Mouse (Mus musculus): Measurements from ENCODE around the gene Mtcl1.
"Not testable (repeated sequence)": the region's sequence is repeated elsewhere in the genome, so short reads cannot be mapped to it uniquely, and the experiment has no call there.

The Mtcl1 gene

GRCm38 (mm10) chr17:66448421-66449405 is 837 bp downstream of the Mtcl1 start:
- DNase-seq (ENCODE audit: low spot score in 2 of 2), result peak in 1 of 2 experiments; percentile 64

GRCm38 (mm10) chr17:66447978-66448377 is 1.6 kb downstream of the Mtcl1 start:
- no peak for DNase-seq (ENCODE audit: low spot score in 2 of 2)

- no peak for DNase-seq (ENCODE audit: low spot score in 2 of 2)
Measured at GRCm38 (mm10) chr17:66447007-66447312, 2.6 kb downstream of the Mtcl1 start.

GRCm38 (mm10) chr17:66446196-66447006 is 3.1 kb downstream of the Mtcl1 start:
- no peak for DNase-seq (ENCODE audit: low spot score in 2 of 2)

GRCm38 (mm10) chr17:66444059-66444700 is 5.4 kb downstream of the Mtcl1 start:
- no peak for DNase-seq (ENCODE audit: low spot score in 2 of 2)

- DNase-seq (ENCODE audit: low spot score in 2 of 2), result no peak
Measured at GRCm38 (mm10) chr17:66439888-66440287, 9.7 kb downstream of the Mtcl1 start.

GRCm38 (mm10) chr17:66439051-66439753 is 10.3 kb downstream of the Mtcl1 start:
- DNase-seq (ENCODE audit: low spot score in 2 of 2), result no peak

GRCm38 (mm10) chr17:66438137-66438536 is 11.4 kb downstream of the Mtcl1 start:
- no peak for DNase-seq (ENCODE audit: low spot score in 2 of 2)

GRCm38 (mm10) chr17:66436811-66437210 is 12.7 kb downstream of the Mtcl1 start:
- DNase-seq (ENCODE audit: low spot score in 2 of 2), result no peak

- DNase-seq (ENCODE audit: low spot score in 2 of 2), result no peak
Measured at GRCm38 (mm10) chr17:66435982-66436381, 13.6 kb downstream of the Mtcl1 start.

GRCm38 (mm10) chr17:66435007-66435406 is 14.5 kb downstream of the Mtcl1 start:
- DNase-seq (ENCODE audit: low spot score in 2 of 2), result no peak

- no peak for DNase-seq (ENCODE audit: low spot score in 2 of 2)
Measured at GRCm38 (mm10) chr17:66434566-66434965, 15.0 kb downstream of the Mtcl1 start.

- not testable (repeated sequence) for DNase-seq (ENCODE audit: low spot score in 2 of 2)
Measured at GRCm38 (mm10) chr17:66424601-66425000, 24.9 kb downstream of the Mtcl1 start.

- no peak for DNase-seq (ENCODE audit: low spot score in 2 of 2)
Measured at GRCm38 (mm10) chr17:66419421-66419820, 30.1 kb downstream of the Mtcl1 start.

GRCm38 (mm10) chr17:66417748-66418147 is 31.8 kb downstream of the Mtcl1 start:
- no peak for DNase-seq (ENCODE audit: low spot score in 2 of 2)

- DNase-seq (ENCODE audit: low spot score in 2 of 2), result no peak
Measured at GRCm38 (mm10) chr17:66417329-66417728, 32.2 kb downstream of the Mtcl1 start.

GRCm38 (mm10) chr17:66416841-66417313 is 32.7 kb downstream of the Mtcl1 start:
- peak in 1 of 2 experiments; percentile 34 for DNase-seq (ENCODE audit: low spot score in 2 of 2)

- no peak for DNase-seq (ENCODE audit: low spot score in 2 of 2)
Measured at GRCm38 (mm10) chr17:66416436-66416835, 33.1 kb downstream of the Mtcl1 start.

- no peak for DNase-seq (ENCODE audit: low spot score in 2 of 2)
Measured at GRCm38 (mm10) chr17:66414331-66414730, 35.2 kb downstream of the Mtcl1 start.

- DNase-seq (ENCODE audit: low spot score in 2 of 2), result no peak
Measured at GRCm38 (mm10) chr17:66412155-66412970, 37.2 kb downstream of the Mtcl1 start.

All from frontal cortex, postnatal 10 days (tissue).